Mouse (Mus musculus): Measurements from ENCODE around the gene Usp7.

GRCm38 (mm10) chr16:8810399-8811127 lies 18.5 kb upstream of the Usp7 start:
- no peak for TF ChIP-seq GATA1 (IDR thresholded peaks at IDR 0.05; ENCODE audit: borderline replicate concordance, low read length)
- TF ChIP-seq FLI1 (IDR thresholded peaks at IDR 0.05; ENCODE audit: low read length): no peak
